Mouse (Mus musculus) heart, postnatal 0 days (tissue): ENCODE results near the gene Arhgef17.

Source experiments
- CTCF ChIP-seq: IDR thresholded peaks from 2 replicates; pipeline ENCODE4 v1.5.1; 2016; ENCODE audit warnings: antibody characterized with exemption, control low read depth, low read depth
- EP300 ChIP-seq: IDR thresholded peaks from 2 replicates; pipeline ENCODE4 v1.6.1; 2016; ENCODE audit warnings: antibody characterized with exemption, low read depth

GRCm38 (mm10) chr7:100851481-100852356 lies 80.2 kb downstream of the Arhgef17 start:
- TF ChIP-seq CTCF (no peak), EP300 (no peak)
